Mouse (Mus musculus) Patski (cell line): ENCODE measurements at regions not wholly inside any gene's neighbourhood (a gene's known extent, or its start where the extent isn't known, plus 50 kb on each side); places are given as distances from the start of the nearest gene placed in this dataset.

ENCODE experiments used
- ATAC-seq: fragments of 100-300 bp; one replicate; pipeline ENCODE4 v1.8.0; 2021
- CTCF ChIA-PET: fragments of 350-600 bp; sonication (Branson Sonifier 250); formaldehyde crosslinking; loops from one replicate; lab custom pipeline; 2022; ENCODE audit warnings: inconsistent platforms; lab: Charles Lee
- POLR2A ChIA-PET: fragments of 350-600 bp; sonication (Branson Sonifier 250); formaldehyde crosslinking; loops from one replicate; lab custom pipeline; 2022; ENCODE audit warnings: antibody characterized with exemption, inconsistent platforms; lab: Charles Lee
- DNase-seq: peaks from one replicate; pipeline ENCODE4 v3.0.0-alpha.2; 2011; ENCODE audit warnings: low read depth, low spot score
- H3K27me3 ChIP-seq: fragments of 371-371 bp; one replicate; pipeline ENCODE4 v1.5.1; 2021
- CTCF ChIP-seq: fragments of 100-300 bp; IDR thresholded peaks from one replicate; pipeline ENCODE4 v1.5.1; 2021
- in situ Hi-C: fragments of 300-500 bp; cut with MboI; formaldehyde crosslinking; loops from 3 replicates; pipeline ENCODE4 v1.11.1; 2018; ENCODE audit warnings: low pct_unique_long_range_greater_than_20kb, mixed read lengths

DNA sequence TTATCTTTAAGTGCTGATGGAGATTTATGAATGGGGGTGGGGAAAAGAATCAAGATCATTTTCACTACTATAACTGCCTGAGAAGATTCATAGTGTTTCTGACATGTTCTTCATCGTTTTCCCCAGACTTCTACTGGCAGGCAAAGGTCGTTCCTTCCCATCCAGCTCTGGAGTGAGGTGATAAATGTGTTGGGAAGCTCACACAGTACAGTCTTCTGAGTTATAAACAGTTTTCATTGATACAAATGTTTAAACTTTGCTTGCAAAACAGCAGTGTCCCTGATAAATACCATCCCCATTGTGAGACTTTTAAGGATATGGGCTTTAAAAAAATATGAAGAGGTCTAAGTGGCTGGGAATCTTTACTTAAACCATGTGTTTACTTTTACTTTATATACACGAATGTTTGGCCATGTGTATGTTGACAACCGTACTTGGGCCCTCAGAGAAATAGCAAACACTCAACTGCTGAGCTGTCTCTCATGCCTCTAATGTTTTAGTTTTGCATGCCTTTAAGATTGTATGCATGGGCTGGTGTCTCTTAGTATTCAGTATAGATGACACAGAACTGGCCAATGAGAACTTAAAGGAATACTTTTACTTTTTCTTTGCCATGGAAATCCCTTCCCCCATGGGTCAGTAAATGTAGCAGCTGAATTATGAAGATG is 189.8 kb upstream of the Rora start:
- in situ Hi-C loops: no loop called here
- ChIA-PET POLR2A (interaction anchor here (0.5 kb wide), 1 partner anchor 101 kb away, joined by 3 read pairs; no protein-coding TSS in a partner anchor), CTCF (no interaction called here)

DNA sequence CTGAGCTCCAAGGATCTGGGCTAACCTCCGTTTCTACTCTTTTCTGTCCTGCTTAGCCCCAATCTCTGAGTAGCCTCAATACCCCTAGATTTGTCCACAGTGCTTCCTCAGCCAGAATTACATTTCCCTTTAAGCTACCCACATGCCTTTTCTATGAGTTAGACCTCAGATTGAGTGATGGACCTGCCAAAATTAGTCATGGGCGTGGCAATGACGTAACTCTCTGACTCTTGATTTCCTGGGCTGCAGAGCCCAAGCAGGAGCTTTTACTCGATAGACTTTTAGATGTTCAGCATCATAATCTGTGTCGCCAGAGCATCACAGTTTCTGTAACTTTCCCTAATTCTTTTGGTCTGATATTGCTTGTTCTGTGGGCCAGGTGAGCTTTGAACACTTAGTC is 186.9 kb upstream of the Rora start:
- TF ChIP-seq CTCF: no peak
- DNase-seq: no peak
- ChIA-PET CTCF (no interaction called here), POLR2A (no interaction called here)
- no peaks in the 10 kb centered on the region for H3K27me3 ChIP-seq
- in situ Hi-C loops: no loop called here
- no peak for ATAC-seq

More for the DNA sequence above, 189.8 kb upstream of the Rora start:
- no peaks in the 10 kb centered on the region for H3K27me3 ChIP-seq
- DNase-seq (no peak), ATAC-seq (no peak)
- no peak for TF ChIP-seq CTCF

DNA sequence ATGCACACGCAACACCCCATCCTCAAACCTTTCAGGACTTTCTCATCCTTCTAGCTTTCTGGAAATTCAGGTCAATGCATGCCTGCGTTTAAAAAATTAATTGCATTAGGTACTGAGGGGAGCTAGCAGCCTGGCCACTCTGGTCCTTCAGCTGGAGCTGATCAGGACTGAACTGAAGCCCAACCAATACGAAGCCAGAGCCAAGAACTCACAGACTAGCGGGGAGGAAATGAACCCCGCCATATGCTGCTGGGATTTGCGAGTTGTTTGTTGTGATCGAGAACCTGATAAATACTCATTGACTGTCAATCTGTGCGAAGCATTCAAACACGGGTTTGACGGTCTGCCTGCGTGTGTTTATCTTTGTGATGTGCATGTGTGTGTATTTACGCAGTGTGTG is 177.2 kb upstream of the Rora start:
- ChIA-PET POLR2A (no interaction called here), CTCF (no interaction called here)
- H3K27me3 ChIP-seq: peaks cover 4% of the 10 kb centered on the region
- in situ Hi-C loops: no loop called here
- no peak for DNase-seq
- no peak for TF ChIP-seq CTCF
- no peak for ATAC-seq

DNA sequence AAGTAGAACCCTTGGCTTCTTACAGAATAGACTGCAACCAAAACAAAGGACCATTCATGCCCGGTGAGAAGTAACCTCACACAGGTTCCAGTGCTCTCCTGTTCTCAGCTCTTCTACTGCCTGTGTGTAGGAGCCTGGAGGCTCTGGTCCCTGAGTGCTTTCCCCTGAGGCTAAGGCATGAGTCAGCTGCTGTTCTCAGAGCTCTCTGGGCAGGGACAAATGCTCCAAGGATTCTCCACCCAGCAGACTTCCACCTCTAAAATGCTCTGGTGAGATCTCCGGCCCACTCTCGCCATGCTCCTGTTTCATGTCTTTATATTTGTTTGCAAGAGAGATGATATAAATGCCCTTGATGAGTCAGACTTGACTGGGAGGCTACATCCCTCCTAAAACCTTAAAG is 176.1 kb upstream of the Rora start:
- TF ChIP-seq CTCF: no peak
- ChIA-PET POLR2A (no interaction called here), CTCF (no interaction called here)
- no peak for ATAC-seq
- in situ Hi-C loops: no loop called here
- no peak for DNase-seq
- H3K27me3 ChIP-seq: peaks cover 4% of the 10 kb centered on the region

DNA sequence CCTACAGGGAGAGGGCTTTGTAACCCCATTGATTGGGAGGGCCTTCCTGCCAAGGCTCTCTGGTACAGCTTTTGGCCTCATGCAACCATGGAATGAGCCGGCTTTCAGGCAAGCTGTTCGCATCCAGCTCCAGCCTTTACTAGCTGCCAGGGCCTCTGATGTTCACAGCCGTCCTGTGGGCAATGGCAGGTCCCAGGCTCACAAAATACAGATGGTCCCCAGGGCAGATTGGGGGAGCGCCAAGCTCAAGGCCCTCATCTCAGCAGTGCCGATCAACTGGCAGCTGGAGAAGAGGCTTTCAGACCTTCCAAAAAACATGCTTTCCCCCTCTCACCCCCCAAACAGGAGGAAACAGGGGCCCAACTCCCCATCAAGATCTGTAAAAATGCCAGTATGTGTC is 166.9 kb upstream of the Rora start:
- ChIA-PET CTCF (no interaction called here), POLR2A (no interaction called here)
- DNase-seq: no peak
- H3K27me3 ChIP-seq: peaks cover 8% of the 10 kb centered on the region
- no peak for ATAC-seq
- TF ChIP-seq CTCF: no peak
- in situ Hi-C loops: no loop called here

DNA sequence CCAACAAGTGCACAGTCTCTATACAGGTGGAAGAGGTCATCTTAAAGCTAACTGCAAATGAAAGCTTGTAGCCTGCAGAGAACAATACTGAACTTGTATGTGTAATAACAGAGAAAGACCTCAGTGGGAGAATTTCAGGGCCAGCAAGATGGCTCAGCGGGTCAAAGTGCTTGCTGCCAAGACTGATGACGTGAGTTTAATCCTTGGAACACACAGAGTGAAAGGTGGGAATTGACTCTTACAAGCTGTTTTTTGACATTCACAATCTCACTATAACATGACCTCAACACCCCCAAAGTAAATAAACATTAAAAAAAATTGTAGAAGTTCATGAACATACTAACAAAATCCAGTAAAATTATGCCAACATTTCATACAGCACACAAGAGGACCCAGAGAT is 162.4 kb upstream of the Rora start:
- in situ Hi-C loops: no loop called here
- DNase-seq: no peak
- POLR2A ChIA-PET: interaction anchor here (0.6 kb wide), 1 partner anchor 13 kb away, joined by 3 read pairs; no protein-coding TSS in a partner anchor
- CTCF ChIA-PET: no interaction called here
- no peak for ATAC-seq
- no peak for TF ChIP-seq CTCF
- H3K27me3 ChIP-seq: peaks cover 2% of the 10 kb centered on the region

DNA sequence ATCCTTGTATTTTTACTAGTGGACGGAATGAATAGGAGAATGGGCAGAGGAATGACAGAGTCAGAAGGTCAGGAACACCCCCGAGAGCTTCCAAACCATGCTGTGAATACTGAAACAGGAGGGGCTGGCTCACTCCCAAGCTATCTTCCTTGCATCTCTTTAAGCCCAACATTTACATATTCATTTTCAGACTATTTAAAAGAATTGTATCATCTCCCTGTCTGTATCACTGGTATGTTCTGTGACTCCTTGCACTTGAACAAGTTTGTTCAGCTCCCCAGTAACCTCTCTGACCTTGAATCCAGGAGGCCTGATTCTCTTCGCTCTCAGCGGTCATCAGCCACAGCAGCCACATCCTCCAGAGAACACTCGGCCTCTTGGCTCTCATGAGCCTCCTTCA is 132.4 kb upstream of the Rora start:
- peaks cover 2% of the 10 kb centered on the region for H3K27me3 ChIP-seq
- ChIA-PET POLR2A (no interaction called here), CTCF (no interaction called here)
- DNase-seq (no peak), ATAC-seq (no peak)
- in situ Hi-C loops: no loop called here
- TF ChIP-seq CTCF: no peak

DNA sequence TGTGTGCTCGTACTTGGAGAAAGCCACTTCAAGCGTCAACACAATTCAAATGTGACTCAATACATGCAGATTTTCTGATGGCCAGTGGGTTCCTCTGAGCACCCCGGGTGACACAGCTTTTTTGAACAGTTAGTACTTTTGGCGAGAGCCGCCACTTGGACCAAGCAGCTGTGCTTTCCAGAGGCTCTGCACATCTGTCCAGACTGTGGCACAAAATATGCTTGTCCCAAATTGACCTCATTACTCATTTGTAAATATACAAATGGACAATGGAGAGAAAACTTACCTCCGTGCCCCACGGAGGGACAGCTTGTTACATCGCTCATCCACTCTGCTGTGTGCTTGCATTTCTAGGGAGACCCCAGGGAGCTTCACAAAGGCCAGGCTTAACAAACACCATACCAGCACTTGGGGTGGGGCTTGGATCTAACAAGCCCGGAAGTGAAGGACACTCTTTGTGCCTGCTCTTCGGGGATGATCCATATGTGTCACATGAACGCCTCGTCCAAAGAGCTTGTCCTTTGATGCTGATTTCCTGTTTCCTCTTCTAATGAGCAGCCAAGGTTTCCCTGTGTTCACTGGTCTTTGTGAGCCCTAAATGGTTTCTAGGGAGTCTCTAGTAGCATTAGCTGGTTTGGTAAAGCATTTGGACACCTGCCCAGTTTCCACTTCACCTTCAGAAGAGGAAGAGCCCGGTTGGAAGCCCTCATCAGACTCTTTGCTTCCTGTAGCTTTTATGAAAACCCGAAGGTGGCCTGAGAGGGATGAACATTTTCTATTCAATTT is 91.6 kb upstream of the Rora start:
- POLR2A ChIA-PET: no interaction called here
- CTCF ChIA-PET: no interaction called here
- no peak for TF ChIP-seq CTCF
- in situ Hi-C loops: no loop called here
- no peaks in the 10 kb centered on the region for H3K27me3 ChIP-seq
- no peak for DNase-seq
- ATAC-seq: no peak

DNA sequence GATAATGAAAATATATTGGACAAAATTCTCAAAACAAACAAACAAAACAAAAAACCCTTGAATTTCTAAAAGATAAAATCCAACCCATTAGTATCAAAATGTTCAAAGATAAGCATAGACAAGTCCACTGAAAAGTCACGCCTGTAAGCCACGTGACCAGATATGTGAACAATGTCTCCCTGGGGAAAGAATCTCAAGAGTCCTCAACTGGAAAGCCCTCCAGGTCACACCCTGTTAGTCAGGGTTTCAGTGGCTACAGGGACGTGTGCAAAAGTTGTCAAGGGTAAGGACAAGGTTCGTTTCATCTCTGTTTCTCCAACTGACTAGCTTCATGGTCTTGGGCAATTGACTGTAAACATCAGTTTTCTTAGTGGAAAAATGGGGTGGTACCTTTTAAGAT is 90.4 kb upstream of the Rora start:
- no peak for ATAC-seq
- CTCF ChIA-PET: no interaction called here
- in situ Hi-C loops: no loop called here
- no peak for TF ChIP-seq CTCF
- DNase-seq: no peak
- H3K27me3 ChIP-seq: no peaks in the 10 kb centered on the region
- POLR2A ChIA-PET: no interaction called here

DNA sequence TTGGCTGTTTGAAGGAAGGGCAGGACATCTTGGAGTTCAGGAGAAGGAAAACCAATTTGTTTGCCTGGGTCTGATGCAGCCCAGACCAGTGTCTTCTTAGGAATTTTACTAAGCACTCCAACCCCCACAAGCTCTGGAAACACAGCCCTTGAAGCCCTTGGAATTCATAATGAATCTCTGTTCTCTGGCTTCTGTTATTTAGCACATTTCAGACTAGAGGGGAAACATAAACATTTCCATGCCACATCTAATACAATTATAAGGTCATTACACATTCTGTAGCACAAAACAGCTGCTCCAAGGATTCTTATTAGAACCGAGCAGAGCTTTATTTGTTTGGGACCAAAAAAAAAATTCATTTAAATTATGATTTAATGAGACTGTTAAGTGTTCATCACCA is 67.8 kb upstream of the Rora start:
- DNase-seq (no peak), ATAC-seq (no peak)
- no peak for TF ChIP-seq CTCF
- H3K27me3 ChIP-seq: peaks cover 19% of the 10 kb centered on the region
- POLR2A ChIA-PET: no interaction called here
- CTCF ChIA-PET: no interaction called here
- in situ Hi-C loops: no loop called here

DNA sequence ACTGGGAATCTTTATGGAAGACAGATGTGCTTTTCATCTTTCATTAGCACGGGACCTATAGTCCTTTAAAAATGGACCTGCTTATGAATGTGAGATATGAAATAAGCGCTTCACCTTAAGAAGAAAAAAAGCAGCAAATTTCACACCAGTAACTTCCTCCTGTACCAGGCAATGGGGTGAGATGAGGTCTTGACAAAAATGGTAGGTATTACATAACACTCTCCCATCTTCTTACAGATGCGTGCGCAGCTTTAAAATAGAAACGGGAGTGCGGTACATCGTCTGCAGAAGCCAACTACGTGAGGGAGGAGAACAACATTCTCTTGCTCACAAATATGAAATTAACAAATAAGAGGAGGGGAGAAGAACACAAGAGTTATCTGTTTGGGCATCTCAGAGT is 62.6 kb upstream of the Rora start:
- ATAC-seq: no peak
- in situ Hi-C loops: no loop called here
- no peak for TF ChIP-seq CTCF
- CTCF ChIA-PET: no interaction called here
- no peak for DNase-seq
- POLR2A ChIA-PET: no interaction called here
- H3K27me3 ChIP-seq: peaks cover 19% of the 10 kb centered on the region
